Mouse (Mus musculus) forebrain, embryonic 16.5 days (tissue): ENCODE measurements at regions not wholly inside any gene's neighbourhood (a gene's known extent, or its start where the extent isn't known, plus 50 kb on each side); places are given as distances from the start of the nearest gene placed in this dataset.

Experiments used
- ATAC-seq: fragments of 200-750 bp; cut with Nextera tagmentation; 2 replicates; pipeline ENCODE4 v1.8.0; 2017; ENCODE audit warnings: mild to moderate bottlenecking, moderate library complexity
- H3K27ac ChIP-seq: fragments of 300-500 bp; sonication (generic); 2 replicates; pipeline ENCODE4 v1.5.1; 2014; ENCODE audit warnings: low read length, control low read depth
- H3K27me3 ChIP-seq: fragments of 300-500 bp; sonication (generic); replicated peaks from 2 replicates; pipeline ENCODE4 v1.6.1; 2014; ENCODE audit warnings: low read length; ENCODE audit not compliant: control insufficient read depth, insufficient read depth
- H3K36me3 ChIP-seq: fragments of 300-500 bp; sonication (generic); 2 replicates; pipeline ENCODE4 v1.6.1; 2014; ENCODE audit not compliant: control insufficient read depth, insufficient read depth
- H3K4me1 ChIP-seq: fragments of 300-500 bp; sonication (generic); replicated peaks from 2 replicates; pipeline ENCODE4 v1.6.1; 2014; ENCODE audit warnings: low read length; ENCODE audit not compliant: control insufficient read depth, insufficient read depth
- H3K4me2 ChIP-seq: fragments of 300-500 bp; sonication (generic); 2 replicates; pipeline ENCODE4 v1.6.1; 2014; ENCODE audit warnings: mild to moderate bottlenecking, low read length, control low read depth
- H3K4me3 ChIP-seq: fragments of 300-500 bp; sonication (generic); replicated peaks from 2 replicates; pipeline ENCODE4 v1.5.1; 2014; ENCODE audit warnings: mild to moderate bottlenecking, low read length, control low read depth
- H3K9ac ChIP-seq: fragments of 300-500 bp; sonication (generic); replicated peaks from 2 replicates; pipeline ENCODE4 v1.6.1; 2014; ENCODE audit warnings: low read depth, low read length, control low read depth
- H3K9me3 ChIP-seq: fragments of 300-500 bp; sonication (generic); 2 replicates; pipeline ENCODE4 v1.6.1; 2016; ENCODE audit warnings: low read length; ENCODE audit not compliant: control insufficient read depth
- WGBS: fragments of 180-500 bp; shearing (Covaris S2); extraction: QIAGEN DNeasy Blood & Tissue Kit; methylation state at CpG from one replicate; pipeline ENCODE4 v1.1.7; 2014; 5-methylcytosine and 5-hydroxymethylcytosine counted together

DNA sequence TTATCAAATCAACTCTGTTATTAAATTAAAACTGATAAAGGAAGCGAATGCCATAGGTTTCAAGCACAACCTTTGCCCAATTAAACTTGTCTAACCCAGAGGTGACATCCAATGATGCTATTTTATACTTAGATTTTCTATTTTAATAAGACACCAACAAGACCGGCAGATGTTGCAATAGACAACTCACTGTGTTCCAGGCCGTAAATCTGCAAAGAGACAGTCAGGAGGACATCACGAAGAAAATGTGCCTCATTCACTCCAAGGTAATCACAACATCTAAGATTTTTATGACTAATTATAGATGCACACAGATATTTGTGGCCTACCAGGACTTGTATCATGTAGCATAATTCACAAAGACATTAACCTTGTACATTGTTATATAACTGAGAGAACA is 281.5 kb upstream of the Cd180 start:
- no peaks in the 10 kb centered on the region for H3K36me3 ChIP-seq
- WGBS: 92% methylated on average over 4 of the region's 4 CpGs

DNA sequence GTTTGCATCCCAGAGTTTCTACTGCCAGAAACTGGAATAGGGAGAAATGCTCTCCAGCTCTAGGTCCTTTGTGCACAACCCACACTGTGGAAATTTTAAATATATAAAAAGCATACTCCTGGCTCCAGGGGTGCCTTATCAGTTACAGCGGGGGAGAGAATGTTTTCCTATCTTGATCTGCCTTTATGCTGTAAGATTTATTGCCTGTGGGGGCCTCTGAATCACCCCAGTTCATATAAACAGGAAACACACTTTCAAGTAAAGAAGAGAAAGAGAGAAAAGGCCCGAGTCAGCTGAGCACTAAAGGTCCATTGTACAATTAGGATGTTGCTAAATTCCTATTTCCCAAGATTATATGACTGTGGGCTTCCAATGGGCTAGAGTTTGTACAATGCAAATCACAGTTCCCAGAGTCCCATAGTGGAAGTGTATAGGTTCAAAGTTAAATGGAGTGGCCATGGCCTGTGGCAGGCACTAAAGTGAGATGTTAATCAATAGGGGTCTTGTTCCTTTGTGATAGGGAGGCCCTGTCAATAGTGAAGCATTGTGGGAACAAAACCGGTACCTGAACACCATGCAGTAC is 258.9 kb upstream of the Cd180 start:
- Histone ChIP-seq H3K27ac (no peak overlapping the region), H3K36me3 (no peaks in the 10 kb centered on the region), H3K27me3 (no peaks in the 10 kb centered on the region), H3K4me1 (no peaks in the 10 kb centered on the region), H3K9ac (no peak overlapping the region), H3K4me2 (no peak overlapping the region), H3K4me3 (no peak overlapping the region), H3K9me3 (no peaks in the 10 kb centered on the region)
- 67% methylated on average over 3 of the region's 3 CpGs for WGBS
- ATAC-seq: no peak

More for the DNA sequence above, 281.5 kb upstream of the Cd180 start:
- Histone ChIP-seq H3K4me3 (no peak overlapping the region), H3K9me3 (no peaks in the 10 kb centered on the region), H3K27me3 (no peaks in the 10 kb centered on the region), H3K4me1 (no peaks in the 10 kb centered on the region), H3K4me2 (no peak overlapping the region), H3K27ac (no peak overlapping the region), H3K9ac (no peak overlapping the region)
- no peak for ATAC-seq

DNA sequence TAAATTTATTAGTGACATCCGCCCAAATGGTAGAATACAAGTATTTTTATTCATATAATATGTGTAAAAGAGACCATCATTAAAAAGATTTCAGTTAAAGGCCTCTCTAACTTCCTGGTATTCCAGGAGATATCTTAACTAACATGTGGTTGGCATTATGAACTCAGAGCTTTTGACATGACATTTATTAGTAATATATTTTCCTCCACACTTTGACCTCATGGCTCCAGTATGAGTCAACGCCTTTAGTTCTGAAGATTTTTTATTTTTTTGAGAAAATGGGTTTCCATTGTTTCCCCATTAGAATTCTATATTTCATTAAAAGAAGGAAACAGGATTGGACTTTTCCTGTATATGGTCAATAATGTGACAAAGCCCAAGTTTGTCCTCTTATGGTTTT is 250.7 kb upstream of the Cd180 start:
- Histone ChIP-seq H3K27ac (no peak overlapping the region), H3K4me2 (no peak overlapping the region), H3K9ac (no peak overlapping the region), H3K4me1 (no peaks in the 10 kb centered on the region), H3K27me3 (no peaks in the 10 kb centered on the region), H3K4me3 (no peak overlapping the region), H3K36me3 (no peaks in the 10 kb centered on the region), H3K9me3 (no peaks in the 10 kb centered on the region)
- no peak for ATAC-seq
- 82% methylated on average over 2 of the region's 2 CpGs for WGBS

DNA sequence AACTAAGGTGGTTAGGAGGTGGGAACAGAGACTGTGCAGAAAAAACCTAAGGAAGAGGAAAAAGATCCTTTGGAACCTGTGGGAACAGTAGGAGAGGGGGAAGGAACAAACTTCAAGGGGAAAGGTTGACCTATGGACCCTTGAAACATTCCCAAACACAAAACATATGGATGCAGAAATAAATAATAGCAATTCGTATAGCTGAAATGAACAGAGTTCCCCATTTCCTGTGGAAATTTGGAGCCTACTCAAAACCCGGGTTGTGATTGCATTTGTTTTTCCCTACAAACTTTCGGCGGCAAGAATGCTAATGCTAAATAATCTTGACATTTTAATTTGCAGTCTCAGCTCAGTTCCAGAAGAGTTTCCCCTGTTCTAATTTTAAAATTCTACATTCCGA is 246.0 kb upstream of the Cd180 start:
- Histone ChIP-seq H3K9me3 (no peaks in the 10 kb centered on the region), H3K9ac (no peak overlapping the region), H3K27ac (no peak overlapping the region), H3K27me3 (no peaks in the 10 kb centered on the region), H3K36me3 (no peaks in the 10 kb centered on the region), H3K4me3 (no peak overlapping the region), H3K4me1 (0 out of 2 replicates have a peak, but pooled peaks cover 3% of the 10 kb centered on the region), H3K4me2 (no peak overlapping the region)
- WGBS: 88% methylated on average over 5 of the region's 5 CpGs
- ATAC-seq: no peak

DNA sequence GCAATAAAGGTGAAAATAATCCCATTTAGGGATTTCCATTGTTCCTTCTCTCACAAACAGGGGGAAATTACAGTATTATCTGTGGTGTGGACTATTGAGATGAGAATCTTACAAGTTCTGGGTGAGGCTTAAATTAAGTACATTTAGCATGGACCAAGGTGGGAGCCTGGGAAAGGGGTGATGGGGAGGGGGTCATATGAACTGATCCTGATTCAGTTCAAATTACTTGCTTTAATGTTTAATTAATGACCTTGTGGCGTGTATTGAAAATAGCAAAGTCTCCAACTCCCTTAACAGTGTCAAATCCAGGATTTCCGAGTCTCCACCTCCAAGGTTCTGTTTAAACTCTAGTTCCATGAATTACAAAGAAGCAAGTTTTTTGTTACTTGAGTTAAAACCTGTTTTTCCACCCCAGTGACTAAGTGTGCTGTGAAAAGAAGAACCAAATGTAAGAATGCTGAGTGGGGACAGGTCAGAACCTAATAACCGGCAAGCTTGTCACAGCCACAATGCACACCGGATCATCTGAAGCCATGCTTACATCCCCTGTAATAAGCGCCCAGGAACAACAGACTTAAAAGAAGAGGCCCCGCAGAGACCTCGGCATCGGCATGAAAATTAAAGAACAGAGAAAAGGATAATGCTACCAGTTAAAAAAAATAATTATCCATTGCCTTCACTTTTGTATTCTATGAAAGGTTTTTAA is 243.8 kb upstream of the Cd180 start:
- no peak overlapping the region for H3K4me2 ChIP-seq
- H3K27me3 ChIP-seq: no peaks in the 10 kb centered on the region

DNA sequence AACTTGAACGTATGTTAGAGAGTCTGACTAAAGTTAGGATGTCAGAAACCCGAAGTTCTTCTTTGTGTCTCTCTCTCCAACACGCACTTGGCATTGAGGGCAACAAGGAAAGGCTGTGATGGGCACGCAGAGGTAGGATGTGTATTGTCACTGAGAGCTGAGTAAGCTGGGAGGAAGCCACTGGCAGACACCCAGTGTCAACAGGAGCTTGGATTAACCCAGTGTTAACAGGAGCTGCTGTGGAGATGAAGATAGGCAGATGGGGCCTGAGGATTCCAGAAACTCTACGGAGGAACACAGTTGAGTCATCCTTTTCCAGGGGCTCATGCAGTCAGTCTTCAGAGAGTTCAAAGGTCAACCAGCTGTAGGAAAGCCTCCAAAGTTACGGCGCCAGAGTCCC is 242.2 kb upstream of the Cd180 start:
- Histone ChIP-seq H3K36me3 (no peaks in the 10 kb centered on the region), H3K4me1 (0 out of 2 replicates have a peak, but pooled peaks cover 3% of the 10 kb centered on the region), H3K4me2 (no peak overlapping the region), H3K9me3 (no peaks in the 10 kb centered on the region), H3K9ac (no peak overlapping the region), H3K4me3 (no peak overlapping the region), H3K27me3 (no peaks in the 10 kb centered on the region), H3K27ac (no peak overlapping the region)
- ATAC-seq: no peak
- 81% methylated on average over 7 of the region's 7 CpGs for whole genome bisulfite sequencing

More for the DNA sequence above, 243.8 kb upstream of the Cd180 start:
- Histone ChIP-seq H3K9me3 (no peaks in the 10 kb centered on the region), H3K36me3 (no peaks in the 10 kb centered on the region), H3K27ac (no peak overlapping the region), H3K4me3 (no peak overlapping the region), H3K9ac (no peak overlapping the region), H3K4me1 (0 out of 2 replicates have a peak, but pooled peaks cover 3% of the 10 kb centered on the region)
- ATAC-seq: no peak
- 5% methylated on average over 8 of the region's 8 CpGs for WGBS

DNA sequence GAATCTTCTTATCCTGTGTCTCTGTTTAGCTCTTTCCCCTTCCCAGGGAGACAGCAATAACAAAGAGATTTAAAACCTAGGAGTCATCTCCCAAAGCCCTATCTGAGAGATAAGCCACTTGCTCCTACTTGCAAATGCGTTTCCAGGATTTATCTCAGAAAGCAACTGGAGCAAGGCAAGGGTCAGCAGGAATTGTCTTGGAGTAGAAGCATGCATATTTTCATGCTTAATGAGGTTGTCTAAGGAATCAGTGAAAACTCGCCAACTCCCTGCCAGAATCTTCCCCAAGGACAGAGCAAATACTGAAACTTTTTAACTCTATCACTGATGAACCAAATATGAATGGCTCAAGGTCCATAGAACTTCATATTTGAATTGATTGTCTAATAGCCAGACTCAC is 234.6 kb upstream of the Cd180 start:
- Histone ChIP-seq H3K4me3 (no peak overlapping the region), H3K4me1 (no peaks in the 10 kb centered on the region), H3K27ac (no peak overlapping the region), H3K4me2 (no peak overlapping the region), H3K36me3 (no peaks in the 10 kb centered on the region), H3K9ac (no peak overlapping the region), H3K27me3 (no peaks in the 10 kb centered on the region), H3K9me3 (no peaks in the 10 kb centered on the region)
- 44% methylated on average over 2 of the region's 2 CpGs for WGBS
- ATAC-seq: no peak

DNA sequence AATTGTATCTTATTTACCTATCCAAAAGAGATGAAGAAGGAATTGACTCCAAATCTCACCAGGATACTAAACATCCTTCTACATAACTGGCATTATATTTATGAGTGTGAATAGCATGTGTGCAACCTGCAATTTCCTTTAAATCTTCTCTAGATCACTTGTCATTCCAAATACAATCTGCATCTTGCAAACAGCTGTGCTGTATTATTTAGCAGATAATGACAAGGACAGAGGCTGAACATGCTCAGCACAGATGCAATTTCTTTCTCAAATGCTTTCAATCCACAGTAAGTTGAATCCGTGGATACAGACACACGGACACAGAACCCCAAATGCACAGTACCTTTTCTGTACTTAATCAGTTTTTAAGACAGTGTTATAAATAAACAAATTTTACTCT is 229.4 kb upstream of the Cd180 start:
- Histone ChIP-seq H3K36me3 (no peaks in the 10 kb centered on the region), H3K27ac (no peak overlapping the region)
- 65% methylated on average over 2 of the region's 2 CpGs for WGBS

DNA sequence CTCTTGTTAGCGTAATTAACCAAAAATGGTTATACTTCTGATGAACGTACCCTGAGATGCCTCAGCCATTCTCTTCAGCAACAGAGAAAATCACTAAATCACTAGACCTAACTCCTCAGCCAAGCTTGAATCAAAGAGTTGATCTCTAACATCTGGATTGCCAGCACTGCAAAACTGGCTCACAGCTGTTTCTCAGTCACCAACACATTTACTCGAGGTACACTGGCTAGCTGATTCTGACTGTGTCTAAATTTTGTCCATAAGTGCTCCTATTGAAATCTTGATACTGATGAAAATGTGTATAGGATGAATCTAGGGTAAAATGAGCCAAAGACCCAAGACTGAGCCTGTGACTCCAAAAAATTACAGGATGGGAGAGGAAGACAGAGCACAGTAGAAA is 211.5 kb upstream of the Cd180 start:
- H3K9ac ChIP-seq: no peak overlapping the region
- no peaks in the 10 kb centered on the region for H3K9me3 ChIP-seq
- no peak overlapping the region for H3K4me2 ChIP-seq
- H3K4me1 ChIP-seq: no peaks in the 10 kb centered on the region
- ATAC-seq: no peak
- no peak overlapping the region for H3K4me3 ChIP-seq
- WGBS: 92% methylated on average over 3 of the region's 3 CpGs
- no peaks in the 10 kb centered on the region for H3K36me3 ChIP-seq
- H3K27ac ChIP-seq: no peak overlapping the region
- no peaks in the 10 kb centered on the region for H3K27me3 ChIP-seq

More for the DNA sequence above, 229.4 kb upstream of the Cd180 start:
- Histone ChIP-seq H3K4me2 (no peak overlapping the region), H3K27me3 (no peaks in the 10 kb centered on the region), H3K4me1 (no peaks in the 10 kb centered on the region), H3K9ac (no peak overlapping the region), H3K9me3 (no peaks in the 10 kb centered on the region), H3K4me3 (no peak overlapping the region)
- ATAC-seq: no peak
